Mouse (Mus musculus): ENCODE measurements around the gene Nfia.

Gene Nfia

DNA sequence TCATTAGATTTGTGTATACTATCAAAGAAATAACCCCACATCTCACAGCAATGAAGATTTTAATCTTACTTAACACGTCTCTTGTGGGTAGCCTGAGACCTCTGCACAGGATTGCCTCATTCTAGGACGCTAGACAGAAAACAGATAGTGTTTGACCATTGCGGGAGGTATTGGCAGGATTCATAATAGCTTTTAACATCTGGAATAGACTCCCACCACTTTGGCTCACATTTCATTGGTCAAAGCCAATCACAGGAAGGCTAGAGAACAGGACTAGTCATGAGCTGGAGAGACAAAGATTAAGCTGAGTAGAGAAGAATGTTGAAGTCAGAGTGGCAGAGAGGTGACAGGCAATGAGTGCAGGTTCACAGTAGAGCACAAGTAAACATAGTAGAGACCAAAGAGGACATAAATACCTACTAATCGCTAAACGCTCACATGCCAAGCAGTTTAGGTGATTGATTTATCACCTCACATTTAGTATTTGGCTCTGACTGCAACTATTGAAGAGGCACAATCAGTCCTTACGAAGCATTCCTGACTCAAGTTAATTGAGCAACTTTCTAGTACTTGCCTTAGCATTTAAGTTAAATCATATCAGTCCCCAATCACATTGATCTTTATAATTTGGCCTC, 348.3 kb downstream of the Nfia start:
- DNase-seq (ENCODE audit: low read depth, low spot score) = no peak

DNA sequence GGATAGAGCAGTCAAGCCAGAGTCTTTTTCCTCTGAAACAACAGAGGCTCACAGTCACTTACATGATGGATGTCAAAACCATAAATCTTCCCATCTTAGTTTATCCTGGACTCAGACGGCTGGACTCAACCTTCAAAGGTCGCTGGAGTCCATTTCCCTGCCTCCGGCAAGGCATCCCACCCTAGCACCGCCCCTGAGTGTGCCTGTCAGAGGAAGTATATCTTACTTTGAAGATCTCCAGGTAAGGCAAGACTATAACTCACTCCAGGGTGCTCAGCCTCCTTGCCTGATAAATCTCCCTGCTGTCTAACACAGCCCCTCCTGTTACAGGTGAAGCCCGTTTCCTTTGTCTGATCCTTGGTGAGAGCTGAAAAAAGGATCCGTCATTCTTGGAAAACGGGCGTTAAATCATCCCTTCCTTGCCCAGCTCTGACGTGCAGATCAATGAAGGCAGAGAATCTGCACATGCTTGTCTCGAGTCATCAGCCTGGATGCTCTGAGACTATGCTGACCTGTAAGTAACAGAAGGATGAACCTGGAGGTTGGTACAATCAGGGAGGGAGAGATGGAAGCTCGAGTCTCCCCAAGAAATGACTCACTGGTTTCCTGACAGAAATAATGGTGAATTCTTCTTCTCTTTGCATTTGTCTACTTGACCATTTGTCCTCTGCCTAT, 353.6 kb downstream of the Nfia start:
- DNase-seq (ENCODE audit: low read depth, low spot score) = no peak

DNA sequence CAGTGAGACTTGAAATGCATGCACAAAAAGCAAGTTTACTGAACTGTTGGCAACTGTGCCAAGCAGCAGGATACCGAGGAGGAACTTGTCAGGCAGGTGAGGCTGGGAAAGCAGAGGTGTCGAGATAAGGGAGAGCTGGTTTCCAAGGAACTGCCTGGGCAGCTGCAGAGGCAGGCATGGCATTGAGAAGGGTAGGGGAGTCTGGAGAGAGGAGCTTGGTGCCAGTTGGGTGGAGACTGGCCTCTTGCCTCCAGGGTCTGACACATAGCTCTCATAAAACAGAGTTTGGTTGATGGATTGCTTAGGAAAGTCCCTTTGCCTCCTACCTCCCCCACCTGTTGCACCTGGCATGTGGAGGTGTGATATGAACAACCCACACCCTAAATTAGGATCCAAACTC, 358.3 kb downstream of the Nfia start:
- DNase-seq (ENCODE audit: low read depth, low spot score) = no peak

DNA sequence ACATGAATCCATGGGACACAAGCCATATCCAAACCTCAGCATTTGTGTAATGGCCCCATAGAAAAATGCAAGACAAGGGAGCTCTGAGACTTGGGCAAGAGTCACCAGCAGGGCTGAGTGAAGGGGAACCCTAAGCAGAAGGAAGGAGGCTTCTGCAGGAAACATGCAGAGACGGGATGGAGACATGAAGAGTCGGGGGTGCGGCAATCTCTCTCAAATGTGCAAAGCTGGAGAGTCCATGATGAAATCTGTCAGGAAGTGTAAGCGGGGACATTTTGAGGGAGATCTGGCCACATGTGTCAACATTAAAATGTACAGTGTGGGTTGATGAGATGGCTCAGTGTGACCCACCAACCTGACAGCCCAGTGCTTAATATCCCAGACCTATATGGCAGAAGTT, 361.5 kb downstream of the Nfia start:
- no peak for DNase-seq (ENCODE audit: low read depth, low spot score)

DNA sequence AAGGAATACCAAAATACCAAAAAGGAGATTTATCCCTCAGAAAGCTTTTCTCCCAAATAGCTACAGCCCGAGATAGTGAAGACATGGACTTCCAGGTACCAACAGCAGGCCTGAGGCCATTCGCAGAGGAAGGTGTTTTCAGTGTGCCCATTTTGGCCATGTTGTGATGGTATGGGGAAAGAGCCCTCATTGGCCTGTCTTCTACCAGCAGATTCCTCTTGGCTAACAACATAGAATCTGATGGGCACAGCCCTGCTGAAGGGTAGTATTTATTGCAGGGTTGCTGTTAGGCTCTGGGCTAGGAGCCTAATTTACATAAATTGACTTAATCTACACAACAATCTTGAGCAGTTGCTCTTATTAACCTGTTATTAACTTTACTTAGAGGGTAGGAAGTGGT, 363.5 kb downstream of the Nfia start:
- no peak for DNase-seq (ENCODE audit: low read depth, low spot score)

DNA sequence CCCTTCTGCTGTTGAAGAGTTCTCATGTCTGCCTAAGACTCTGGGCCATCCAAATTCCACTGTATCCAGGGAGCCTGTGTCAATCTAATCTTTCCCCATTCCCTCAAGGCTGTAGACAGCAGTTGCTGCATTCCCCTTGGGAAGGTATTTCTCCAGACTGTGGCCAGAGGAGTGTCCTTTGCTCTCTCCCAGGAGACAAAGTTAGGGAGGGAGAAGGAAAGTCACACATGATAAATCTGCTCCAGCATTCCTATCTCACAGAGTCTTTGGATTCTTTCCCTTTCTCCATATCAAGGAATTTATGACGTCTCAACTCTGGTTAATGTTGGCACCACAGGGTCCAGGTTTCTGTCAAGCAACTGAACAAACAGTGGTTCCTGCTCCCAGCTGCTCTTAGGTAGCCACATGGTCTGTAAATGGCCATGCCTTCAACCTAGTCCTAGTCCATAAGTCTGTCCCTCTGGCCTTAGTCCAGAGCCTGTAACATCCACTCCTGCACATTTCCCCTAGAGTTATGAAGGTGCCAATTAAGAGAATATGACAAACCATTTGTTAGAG, 370.4 kb downstream of the Nfia start:
- DNase-seq (ENCODE audit: low read depth, low spot score) = no peak

DNA sequence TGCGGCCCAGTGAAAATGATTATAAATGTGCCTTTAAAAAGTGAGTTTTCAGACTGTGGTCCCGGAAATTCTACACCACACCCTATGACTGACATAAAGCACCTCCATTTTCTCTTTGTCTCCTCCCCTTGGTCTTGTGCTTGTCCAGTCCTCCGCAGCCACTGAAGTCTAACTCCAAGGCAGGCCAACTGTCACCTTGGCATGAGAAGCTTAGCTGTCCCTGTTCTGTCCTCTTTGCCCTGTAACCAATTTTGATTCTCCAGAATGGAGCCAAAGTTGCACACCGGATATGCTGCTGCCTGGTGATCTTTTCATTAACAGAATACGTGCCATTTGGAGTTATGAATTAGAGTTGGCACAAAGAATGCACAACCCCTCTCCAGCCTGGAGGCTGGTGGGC, 378.0 kb downstream of the Nfia start:
- no peak for DNase-seq (ENCODE audit: low read depth, low spot score)

DNA sequence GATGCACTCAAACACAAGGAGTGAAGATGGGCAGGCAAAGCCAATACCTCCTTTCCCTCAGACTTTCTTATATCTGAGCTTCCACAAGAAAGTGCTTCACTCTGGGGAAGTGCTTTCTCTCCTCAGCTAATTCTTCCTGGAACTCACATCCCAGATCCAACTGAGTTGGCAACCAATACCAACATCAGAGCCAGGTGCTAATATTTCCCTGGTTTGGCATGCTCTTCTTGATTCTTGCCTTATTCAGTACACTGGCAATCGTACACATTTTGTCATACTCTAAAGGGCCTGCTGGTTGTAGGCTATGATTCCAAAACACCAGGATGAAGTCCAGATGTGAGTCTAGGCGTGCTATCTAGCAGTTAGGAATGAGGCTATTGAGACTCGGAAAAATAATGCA, 385.4 kb downstream of the Nfia start:
- no peak for DNase-seq (ENCODE audit: low read depth, low spot score)

DNA sequence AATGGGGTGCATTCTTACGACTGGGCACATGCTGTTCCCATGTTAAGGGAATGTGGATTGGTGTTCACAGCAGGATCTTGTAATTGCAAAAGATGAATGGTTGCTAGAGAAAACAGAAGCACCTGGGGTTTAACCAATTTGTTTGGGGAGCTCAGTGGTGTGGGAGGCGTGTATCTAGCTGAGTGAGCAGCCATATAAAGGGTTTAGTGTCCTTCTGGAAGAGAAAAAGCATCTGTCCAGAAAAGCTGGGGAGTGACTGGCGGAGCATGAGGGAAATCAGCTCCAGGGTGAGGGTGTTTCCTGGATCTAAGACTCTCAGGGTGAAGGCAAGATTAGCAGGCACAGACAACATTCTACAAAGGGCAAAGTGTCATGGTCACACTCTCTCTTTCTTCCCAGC, 393.8 kb downstream of the Nfia start:
- no peak for DNase-seq (ENCODE audit: low read depth, low spot score)
